Mouse (Mus musculus) neural tube, embryonic 15.5 days (tissue): Measurements from ENCODE around the gene Peak1. TPM values are rescaled to one million over a fixed set of nuclear protein-coding genes. Genes with fewer than 3 reads are reported as not detected.

ENCODE experiments used
- ATAC-seq: fragments of 200-750 bp; cut with Nextera tagmentation; 2 replicates; pipeline ENCODE4 v1.8.0; 2017; ENCODE audit warnings: mild to moderate bottlenecking, moderate TSS enrichment, moderate library complexity; ENCODE audit not compliant: low FRiP score
- H3K27ac ChIP-seq: fragments of 300-500 bp; sonication (generic); replicated peaks from 2 replicates; pipeline ENCODE4 v1.5.1; 2015; ENCODE audit warnings: mild to moderate bottlenecking, inconsistent platforms
- H3K27me3 ChIP-seq: fragments of 300-500 bp; sonication (generic); replicated peaks from 2 replicates; pipeline ENCODE4 v1.6.1; 2015; ENCODE audit warnings: inconsistent platforms
- H3K36me3 ChIP-seq: fragments of 300-500 bp; sonication (generic); 2 replicates; pipeline ENCODE4 v1.6.1; 2015; ENCODE audit warnings: inconsistent platforms
- H3K4me1 ChIP-seq: fragments of 300-500 bp; sonication (generic); 2 replicates; pipeline ENCODE4 v1.6.1; 2015; ENCODE audit warnings: inconsistent platforms
- H3K4me2 ChIP-seq: fragments of 300-500 bp; sonication (generic); 2 replicates; pipeline ENCODE4 v1.6.1; 2015; ENCODE audit warnings: inconsistent platforms, mild to moderate bottlenecking, moderate library complexity
- H3K4me3 ChIP-seq: fragments of 300-500 bp; sonication (generic); replicated peaks from 2 replicates; pipeline ENCODE4 v1.5.1; 2015; ENCODE audit warnings: mild to moderate bottlenecking, inconsistent platforms
- H3K9ac ChIP-seq: fragments of 300-500 bp; sonication (generic); replicated peaks from 2 replicates; pipeline ENCODE4 v1.6.1; 2015; ENCODE audit warnings: mild to moderate bottlenecking, inconsistent platforms
- H3K9me3 ChIP-seq: fragments of 300-500 bp; sonication (generic); replicated peaks from 2 replicates; pipeline ENCODE4 v1.6.1; 2016; ENCODE audit warnings: inconsistent platforms
- WGBS: fragments of 180-500 bp; shearing (Covaris S2); methylation state at CpG from one replicate; pipeline ENCODE4 v1.1.7; 2015; ENCODE audit warnings: mixed read lengths; 5-methylcytosine and 5-hydroxymethylcytosine counted together
- polyA plus RNA-seq: library from polyadenylated mRNA; unstranded; fragments of >200 nt; fragmentation: Nextera tagmentation; extraction: Ambion mirVana; gene quantifications from 2 replicates; pipeline ENCODE4 v1.2.1, GENCODE M21; 2015

The Peak1 gene
- polyA plus RNA-seq, 1 experiment from 2014 or later = 6.5 TPM

- WGBS = 68% methylated on average over 6 of the region's 6 CpGs
Measured at GRCm38 (mm10) chr9:56346321-56346720, 71.5 kb downstream of the Peak1 start.

GRCm38 (mm10) chr9:56339426-56340195 lies 78.3 kb downstream of the Peak1 start:
- no peaks in the 10 kb centered on the region for H3K9me3 ChIP-seq
- H3K27ac ChIP-seq = no peak overlapping the region
- H3K4me2 ChIP-seq = no peak overlapping the region
- WGBS = 82% methylated on average over 1 of the region's 1 CpGs
- H3K36me3 ChIP-seq = no peaks in the 10 kb centered on the region
- no peak for ATAC-seq
- no peaks in the 10 kb centered on the region for H3K27me3 ChIP-seq
- no peaks in the 10 kb centered on the region for H3K4me1 ChIP-seq
- H3K9ac ChIP-seq = no peak overlapping the region
- no peak overlapping the region for H3K4me3 ChIP-seq

More at GRCm38 (mm10) chr9:56346321-56346720, 71.5 kb downstream of the Peak1 start:
- no peak for ATAC-seq
- Histone ChIP-seq H3K9me3 (no peaks in the 10 kb centered on the region), H3K36me3 (no peaks in the 10 kb centered on the region), H3K4me3 (no peak overlapping the region), H3K27ac (no peak overlapping the region), H3K4me2 (no peak overlapping the region), H3K27me3 (no peaks in the 10 kb centered on the region), H3K9ac (no peak overlapping the region), H3K4me1 (no peaks in the 10 kb centered on the region)

- H3K9me3 ChIP-seq = no peaks in the 10 kb centered on the region
- ATAC-seq = no peak
- no peak overlapping the region for H3K27ac ChIP-seq
- H3K36me3 ChIP-seq = no peaks in the 10 kb centered on the region
- H3K27me3 ChIP-seq = no peaks in the 10 kb centered on the region
- no peak overlapping the region for H3K4me2 ChIP-seq
- H3K9ac ChIP-seq = no peak overlapping the region
- WGBS = 94% methylated on average over 12 of the region's 12 CpGs
- H3K4me1 ChIP-seq = no peaks in the 10 kb centered on the region
- no peak overlapping the region for H3K4me3 ChIP-seq
Measured at GRCm38 (mm10) chr9:56334363-56334762, 83.5 kb downstream of the Peak1 start.

GRCm38 (mm10) chr9:56332774-56333173 lies 85.1 kb downstream of the Peak1 start:
- Histone ChIP-seq H3K27ac (no peak overlapping the region), H3K27me3 (no peaks in the 10 kb centered on the region), H3K9ac (no peak overlapping the region), H3K4me3 (no peak overlapping the region), H3K4me1 (no peaks in the 10 kb centered on the region), H3K4me2 (no peak overlapping the region), H3K36me3 (no peaks in the 10 kb centered on the region), H3K9me3 (no peaks in the 10 kb centered on the region)
- ATAC-seq = no peak

- Histone ChIP-seq H3K27ac (no peak overlapping the region), H3K36me3 (no peaks in the 10 kb centered on the region), H3K4me2 (no peak overlapping the region), H3K27me3 (no peaks in the 10 kb centered on the region), H3K9ac (no peak overlapping the region), H3K9me3 (no peaks in the 10 kb centered on the region), H3K4me1 (no peaks in the 10 kb centered on the region), H3K4me3 (no peak overlapping the region)
- ATAC-seq = no peak
- WGBS = 91% methylated on average over 8 of the region's 8 CpGs
Measured at GRCm38 (mm10) chr9:56326511-56327005, 91.3 kb downstream of the Peak1 start.

- no peak for ATAC-seq
- Histone ChIP-seq H3K4me2 (no peak overlapping the region), H3K4me1 (no peaks in the 10 kb centered on the region), H3K27me3 (no peaks in the 10 kb centered on the region), H3K27ac (no peak overlapping the region), H3K9me3 (no peaks in the 10 kb centered on the region), H3K9ac (no peak overlapping the region), H3K36me3 (no peaks in the 10 kb centered on the region), H3K4me3 (no peak overlapping the region)
- WGBS = 96% methylated on average over 5 of the region's 5 CpGs
Measured at GRCm38 (mm10) chr9:56325725-56326124, 92.1 kb downstream of the Peak1 start.

GRCm38 (mm10) chr9:56324576-56325355 lies 93.1 kb downstream of the Peak1 start:
- 81% methylated on average over 16 of the region's 16 CpGs for WGBS
- H3K27me3 ChIP-seq = no peaks in the 10 kb centered on the region

GRCm38 (mm10) chr9:56321291-56321690 lies 96.6 kb downstream of the Peak1 start:
- Histone ChIP-seq H3K4me2 (no peak overlapping the region), H3K27me3 (no peaks in the 10 kb centered on the region), H3K27ac (no peak overlapping the region), H3K4me1 (no peaks in the 10 kb centered on the region), H3K36me3 (no peaks in the 10 kb centered on the region), H3K9ac (no peak overlapping the region), H3K9me3 (peaks cover 3% of the 10 kb centered on the region; the same call in 1 of the 2 replicates), H3K4me3 (no peak overlapping the region)
- ATAC-seq = no peak
- 92% methylated on average over 2 of the region's 2 CpGs for WGBS

More at GRCm38 (mm10) chr9:56324576-56325355, 93.1 kb downstream of the Peak1 start:
- ATAC-seq = no peak
- no peaks in the 10 kb centered on the region for H3K4me1 ChIP-seq
- no peaks in the 10 kb centered on the region for H3K9me3 ChIP-seq
- no peak overlapping the region for H3K9ac ChIP-seq
- 0 out of 2 replicates have a peak overlapping the region, but pooled peaks have one; percentile 15 for H3K4me2 ChIP-seq
- no peak overlapping the region; the same call in 1 of the 2 replicates for H3K27ac ChIP-seq
- H3K36me3 ChIP-seq = no peaks in the 10 kb centered on the region
- no peak overlapping the region for H3K4me3 ChIP-seq

GRCm38 (mm10) chr9:56314326-56314725 lies 103.5 kb downstream of the Peak1 start:
- ATAC-seq = no peak
- Histone ChIP-seq H3K9me3 (peaks cover 3% of the 10 kb centered on the region; the same call in 1 of the 2 replicates), H3K4me3 (no peak overlapping the region), H3K27me3 (no peaks in the 10 kb centered on the region), H3K4me2 (no peak overlapping the region), H3K36me3 (no peaks in the 10 kb centered on the region), H3K4me1 (0 out of 2 replicates have a peak, but pooled peaks cover 2% of the 10 kb centered on the region), H3K9ac (no peak overlapping the region), H3K27ac (no peak overlapping the region)
- 92% methylated on average over 3 of the region's 3 CpGs for WGBS

- 0 out of 2 replicates have a peak, but pooled peaks cover 3% of the 10 kb centered on the region for H3K4me1 ChIP-seq
- ATAC-seq = no peak
- no peaks in the 10 kb centered on the region for H3K27me3 ChIP-seq
- H3K36me3 ChIP-seq = no peaks in the 10 kb centered on the region
- no peak overlapping the region for H3K27ac ChIP-seq
- WGBS = 40% methylated on average over 2 of the region's 2 CpGs
- H3K4me2 ChIP-seq = no peak overlapping the region
- no peak overlapping the region for H3K4me3 ChIP-seq
- H3K9me3 ChIP-seq = no peaks in the 10 kb centered on the region
- no peak overlapping the region for H3K9ac ChIP-seq
Measured at GRCm38 (mm10) chr9:56309079-56309478, 108.8 kb downstream of the Peak1 start.

- no peak overlapping the region for H3K27ac ChIP-seq
- WGBS = 30% methylated on average over 2 of the region's 2 CpGs
- no peaks in the 10 kb centered on the region for H3K27me3 ChIP-seq
- peaks cover 12% of the 10 kb centered on the region; the same call in 1 of the 2 replicates for H3K4me1 ChIP-seq
- H3K4me3 ChIP-seq = no peak overlapping the region
- ATAC-seq = no peak
- H3K4me2 ChIP-seq = no peak overlapping the region
- no peaks in the 10 kb centered on the region for H3K9me3 ChIP-seq
- H3K9ac ChIP-seq = no peak overlapping the region
- H3K36me3 ChIP-seq = no peaks in the 10 kb centered on the region
Measured at GRCm38 (mm10) chr9:56304526-56304925, 113.3 kb downstream of the Peak1 start.
